Mouse (Mus musculus): Measurements from ENCODE around the gene Nup214. TPM values are rescaled to one million over a fixed set of nuclear protein-coding genes. Genes with fewer than 3 reads are reported as not detected.

Gene Nup214
- total RNA-seq, 1 experiment from 2014 or later = 59.1 TPM

DNA sequence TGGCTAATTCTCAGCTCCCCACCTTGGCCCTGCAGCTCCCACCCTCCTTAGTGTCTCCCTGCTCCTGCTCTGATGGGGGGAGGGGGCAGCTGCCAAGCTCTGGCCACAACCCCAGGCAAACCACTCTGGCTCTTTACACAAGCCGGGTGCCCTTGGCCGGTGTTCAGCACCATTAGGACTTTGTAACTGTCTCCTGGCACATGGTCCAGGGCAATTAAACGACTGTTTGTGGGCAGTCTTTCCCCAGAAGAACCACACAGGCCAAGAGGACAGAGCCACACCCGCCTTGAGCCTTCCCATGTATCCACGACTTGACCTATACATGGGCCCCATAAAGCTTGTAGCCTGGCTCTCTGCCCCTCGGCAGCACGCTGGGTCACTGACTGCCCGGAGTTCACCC lies 100.2 kb downstream of the Nup214 start:
- peak; percentile 72 for DNase-seq

DNA sequence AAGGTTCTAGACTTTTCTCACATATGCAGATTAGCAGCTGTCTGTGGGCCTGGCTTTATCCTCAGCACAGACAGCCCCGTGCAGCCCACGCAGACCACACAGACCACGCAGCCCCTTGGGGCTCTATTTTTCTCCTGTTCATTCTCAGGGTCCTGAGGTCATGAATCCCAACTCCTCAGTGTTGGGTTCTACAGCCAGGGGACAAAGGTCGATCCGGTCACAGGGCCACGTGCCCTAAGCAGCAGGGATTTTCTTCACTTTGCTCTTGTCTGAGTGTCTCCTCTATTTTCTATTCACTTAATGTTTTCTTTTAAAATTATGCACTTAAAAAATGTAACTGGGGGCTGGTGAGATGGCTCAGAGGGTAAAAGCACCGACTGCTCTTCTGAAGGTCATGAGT lies 101.1 kb downstream of the Nup214 start:
- no peak for DNase-seq

DNA sequence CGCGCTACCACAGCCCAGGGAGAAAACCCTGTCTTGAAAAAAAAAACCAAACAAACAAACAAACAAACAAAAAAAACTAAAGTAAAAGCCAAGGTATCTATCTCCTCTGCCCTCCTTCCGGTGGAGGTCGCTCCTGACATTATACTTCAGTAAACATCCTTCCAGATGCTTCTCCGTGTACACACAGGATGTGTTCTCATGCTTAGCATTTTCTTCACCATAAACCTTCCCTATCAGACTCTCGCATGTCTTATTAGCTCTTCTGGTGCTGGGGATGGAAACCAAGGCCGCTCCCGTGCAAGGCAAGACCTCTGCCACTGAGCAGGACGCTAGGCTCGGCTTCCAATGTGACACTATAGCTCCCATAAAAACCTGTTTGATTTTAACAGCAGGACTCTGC lies 103.5 kb downstream of the Nup214 start:
- no peak for DNase-seq

DNA sequence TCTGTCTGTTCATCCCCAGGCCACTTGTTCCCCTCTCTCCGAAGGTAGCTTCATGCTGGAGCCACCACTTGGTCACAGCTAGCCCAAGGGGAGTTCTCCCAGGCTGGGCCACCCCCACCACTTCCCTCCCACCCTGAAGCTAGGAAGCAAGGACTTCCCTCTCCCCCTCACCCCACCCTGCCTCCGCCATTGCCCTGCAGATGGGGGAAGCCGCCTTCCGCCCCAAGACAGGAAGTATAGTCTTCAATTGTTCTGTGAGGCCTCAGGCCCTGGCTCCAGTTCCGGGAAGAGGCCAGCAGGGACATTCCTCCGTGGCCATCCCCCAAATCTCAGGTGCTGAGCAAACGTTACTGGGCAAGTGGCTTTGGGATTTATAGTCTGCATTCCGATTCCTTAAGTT lies 104.3 kb downstream of the Nup214 start:
- DNase-seq = peak; percentile 69

DNA sequence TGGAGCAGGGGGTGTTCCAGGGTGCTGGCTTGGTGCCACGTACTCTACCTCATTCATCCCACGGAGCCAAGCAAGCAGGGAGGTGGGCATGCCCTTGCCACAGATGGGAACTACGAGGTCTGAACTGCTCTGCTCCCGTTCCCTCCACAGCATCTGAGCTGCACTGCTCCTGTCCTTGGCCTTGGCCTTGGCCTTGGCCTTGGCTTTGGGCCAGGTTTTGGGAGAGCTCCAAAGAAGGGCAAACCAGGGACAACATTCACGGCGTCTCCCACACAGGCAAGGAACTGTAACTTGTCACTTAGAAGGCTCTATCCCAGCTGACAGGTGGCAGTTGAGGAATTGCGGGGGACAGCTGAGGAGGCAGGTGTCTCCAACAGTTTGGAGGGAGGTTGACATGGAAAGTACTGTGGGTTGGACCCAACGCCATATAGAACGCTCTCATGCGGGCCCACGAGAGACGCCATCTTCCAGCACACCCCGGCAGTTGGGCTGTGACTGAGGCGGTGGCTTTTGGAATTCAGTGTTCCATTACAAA lies 105.0 kb downstream of the Nup214 start:
- DNase-seq = peak; percentile 77

DNA sequence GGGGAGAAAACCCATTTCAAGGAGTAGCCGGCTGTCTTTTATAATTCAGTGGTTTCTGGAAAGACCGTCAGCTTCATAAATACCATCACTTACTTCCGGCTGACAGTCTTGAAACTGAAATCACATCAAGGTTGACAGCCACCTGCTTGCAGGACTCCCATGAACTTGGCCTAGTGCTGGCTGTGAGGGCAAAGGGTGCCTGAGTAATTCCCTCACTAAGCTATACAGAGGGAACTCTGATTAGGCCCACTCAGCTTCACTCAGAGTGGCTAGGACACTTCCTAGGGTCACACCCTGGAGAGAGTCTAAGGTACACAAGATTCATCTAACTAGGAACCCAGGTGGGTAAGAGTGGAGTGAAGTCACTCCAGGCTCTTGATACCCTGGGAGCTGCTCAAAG lies 106.4 kb downstream of the Nup214 start:
- no peak for DNase-seq

DNA sequence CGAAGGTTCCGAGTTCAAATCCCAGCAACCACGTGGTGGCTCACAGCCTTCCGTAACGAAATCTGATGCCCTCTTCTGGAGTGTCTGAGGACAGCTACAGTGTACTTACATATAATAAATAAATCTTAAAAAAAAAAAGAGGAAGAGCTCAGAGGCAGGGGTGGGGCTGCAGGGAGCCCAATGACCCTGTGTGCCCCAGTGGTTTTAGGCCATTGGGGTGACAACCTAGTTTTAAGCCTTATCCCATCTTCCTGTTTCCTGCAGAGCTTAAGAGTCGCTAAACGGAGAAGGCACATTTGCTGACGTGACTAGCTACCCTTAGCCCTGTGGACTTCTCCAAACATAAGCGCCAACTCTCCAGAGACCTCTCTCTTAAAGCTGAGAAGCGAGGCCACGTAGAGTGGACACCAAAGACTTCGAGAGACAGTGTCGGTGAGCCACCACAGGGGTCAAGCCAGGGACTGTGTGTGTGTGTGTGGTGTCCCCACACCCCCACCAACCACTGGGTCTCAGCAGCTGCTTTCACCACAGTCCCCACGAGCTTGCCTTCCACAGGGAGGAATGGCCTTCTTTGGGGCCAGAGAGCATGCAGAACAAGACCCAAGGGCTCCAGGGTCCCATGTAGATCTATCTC lies 107.2 kb downstream of the Nup214 start:
- no peak for DNase-seq

DNA sequence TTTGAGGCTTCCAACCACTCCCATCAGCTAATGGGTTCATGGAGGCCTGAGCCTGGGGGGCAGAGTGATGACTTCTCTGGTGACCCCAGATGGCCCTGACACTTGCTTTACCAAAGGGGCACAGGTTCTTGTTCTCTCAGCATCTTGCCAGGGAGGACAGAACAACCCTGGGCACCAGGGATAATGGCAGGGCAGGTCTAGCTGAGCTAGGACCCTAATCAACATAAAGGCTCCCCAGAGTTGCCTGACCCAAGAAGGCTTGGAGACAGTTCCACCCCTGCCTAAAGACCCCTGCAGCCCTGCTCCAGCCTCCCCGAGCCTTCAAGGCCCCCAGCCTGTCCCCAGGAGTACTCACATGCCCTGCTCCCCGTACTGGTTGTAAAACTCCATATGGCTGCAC lies 108.0 kb downstream of the Nup214 start:
- no peak for DNase-seq

DNA sequence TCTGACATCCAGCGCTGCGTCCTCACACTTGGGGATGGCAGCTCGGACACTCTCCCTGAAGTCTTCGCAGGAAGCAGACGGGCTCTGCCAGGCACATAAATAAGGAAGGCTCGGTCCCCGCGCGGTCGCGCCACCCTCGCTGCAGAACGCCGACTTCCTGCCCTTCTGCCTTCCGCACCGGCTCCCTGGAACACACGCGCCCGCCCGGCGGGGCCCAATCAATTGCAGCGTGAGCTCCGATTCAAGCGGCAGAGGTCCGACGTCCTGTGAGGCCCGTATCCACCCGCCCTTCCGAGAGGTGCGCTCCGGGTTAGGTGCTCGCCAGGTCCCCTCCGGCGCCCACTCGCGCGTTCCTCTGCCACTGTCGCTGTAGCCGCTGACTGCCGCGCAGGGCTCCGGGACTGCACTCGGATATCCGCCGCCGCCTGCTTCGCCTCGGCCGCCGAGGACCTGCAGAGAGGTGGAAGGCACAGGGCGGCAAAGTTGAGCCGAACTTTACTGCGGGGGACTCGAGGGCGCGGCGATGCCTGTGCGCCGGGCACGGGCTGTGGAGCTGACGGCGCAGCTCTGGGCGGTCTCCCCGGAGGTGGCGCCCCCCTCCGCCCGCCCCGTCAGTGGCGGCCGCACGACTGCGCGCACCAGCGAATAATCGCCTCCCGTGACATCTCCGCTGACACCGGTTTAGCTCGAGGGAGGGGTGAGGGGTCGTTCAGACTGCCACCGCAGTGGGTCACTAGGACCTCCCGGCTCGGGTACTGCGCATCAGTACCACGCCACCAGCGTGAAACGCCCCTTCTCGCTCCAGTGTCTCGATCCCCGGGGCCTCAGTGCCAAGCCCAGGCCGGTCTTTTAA lies 109.1 kb downstream of the Nup214 start:
- peak; percentile 68 for DNase-seq

DNA sequence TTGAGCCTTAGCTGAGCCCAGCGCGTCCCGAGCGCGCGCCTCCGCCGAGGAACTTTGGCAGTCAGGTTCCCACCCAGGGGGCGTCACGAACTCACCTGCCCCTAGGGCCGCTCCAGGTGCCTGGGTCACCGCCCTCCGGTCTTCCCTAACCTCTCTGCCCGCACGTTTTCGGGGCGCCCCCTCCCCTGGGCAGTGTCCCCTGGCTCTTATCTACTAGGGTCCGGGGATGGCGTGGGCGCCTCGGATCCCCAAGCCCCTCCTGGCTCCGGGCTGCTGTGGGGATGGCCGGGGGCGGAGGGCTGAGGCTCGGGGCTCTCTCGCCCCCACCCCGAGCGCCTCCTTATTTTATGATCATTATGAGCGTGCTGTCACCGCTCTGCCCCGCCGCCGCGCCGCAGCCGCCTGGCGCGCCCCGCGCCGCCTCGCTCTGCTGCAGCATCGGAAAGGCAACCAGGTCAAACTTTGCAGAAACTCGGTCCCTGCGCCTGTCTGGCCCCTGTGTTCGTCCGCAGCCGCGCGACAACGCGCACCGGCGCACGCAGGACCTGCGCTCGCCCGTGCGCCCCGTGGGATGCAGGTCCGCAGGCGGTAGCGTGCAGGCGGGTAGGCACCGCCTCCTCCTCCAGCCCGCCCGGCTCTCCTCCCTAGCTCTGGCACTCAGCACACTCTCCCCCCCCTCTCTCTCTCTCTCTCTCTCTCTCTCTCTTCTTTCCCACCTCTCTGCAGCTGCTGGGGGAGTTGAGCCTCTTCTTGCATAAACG lies 110.1 kb downstream of the Nup214 start, which contains the start of gene Fam78a:
Fam78a (minus strand) TSS at position 747 of the 761 bp plus-strand sequence.
- DNase-seq = peak; percentile 43

DNA sequence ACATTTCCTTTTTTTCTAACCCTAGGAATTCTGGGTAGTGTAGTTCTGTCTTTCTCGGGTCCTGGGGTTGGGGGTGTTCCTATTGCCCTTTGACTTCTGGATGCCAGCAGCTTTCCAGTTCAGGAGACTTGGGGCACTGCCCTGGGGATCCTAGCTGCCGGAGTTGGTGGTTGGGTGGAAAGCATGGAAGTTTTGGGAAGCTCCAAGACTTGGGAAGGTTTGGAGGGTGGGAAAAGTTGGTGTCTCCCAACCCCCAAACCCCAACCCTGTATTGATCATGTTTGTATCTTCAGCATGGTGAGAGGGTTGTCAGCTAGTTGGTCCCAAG lies 110.6 kb downstream of the Nup214 start:
- DNase-seq = no peak

DNA sequence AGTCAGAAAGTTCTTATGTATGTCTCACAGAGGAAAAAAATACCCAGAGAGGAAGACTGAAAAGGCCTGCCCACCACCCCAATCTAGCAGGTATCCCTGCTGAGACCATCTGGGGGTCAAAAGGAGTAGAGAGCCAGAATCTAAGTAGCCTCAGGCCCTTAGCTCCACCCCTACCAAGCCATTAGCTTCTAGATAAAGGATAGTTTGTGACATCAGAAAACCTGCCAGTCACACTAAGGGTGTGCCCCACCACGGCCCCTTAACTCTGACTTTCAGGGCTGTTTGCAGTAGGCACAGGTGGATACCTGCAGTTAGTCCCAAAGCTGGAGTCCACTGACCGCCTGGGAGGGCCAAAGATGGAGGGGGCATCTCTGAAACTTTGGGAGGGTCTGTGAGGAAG lies 111.0 kb downstream of the Nup214 start:
- DNase-seq = no peak

DNA sequence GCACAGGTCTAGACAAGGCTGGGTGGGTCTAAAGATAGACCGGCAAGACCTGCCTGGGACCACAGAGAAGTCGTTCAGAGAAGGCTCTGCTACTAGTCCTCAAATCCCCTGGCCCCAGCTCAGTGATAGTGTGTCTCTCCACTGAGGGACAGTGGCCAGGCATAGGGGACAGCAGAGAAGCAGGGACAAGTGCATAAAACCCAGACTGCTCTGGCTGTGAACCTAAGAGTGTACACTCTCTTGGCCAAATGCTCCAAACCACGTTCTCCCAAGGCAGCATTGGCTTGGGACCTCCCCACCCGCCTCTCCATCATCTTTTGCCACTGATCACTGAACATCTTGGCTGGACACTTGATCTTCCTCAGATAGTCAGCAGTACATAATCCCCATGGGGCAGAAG lies 113.4 kb downstream of the Nup214 start:
- no peak for DNase-seq

DNA sequence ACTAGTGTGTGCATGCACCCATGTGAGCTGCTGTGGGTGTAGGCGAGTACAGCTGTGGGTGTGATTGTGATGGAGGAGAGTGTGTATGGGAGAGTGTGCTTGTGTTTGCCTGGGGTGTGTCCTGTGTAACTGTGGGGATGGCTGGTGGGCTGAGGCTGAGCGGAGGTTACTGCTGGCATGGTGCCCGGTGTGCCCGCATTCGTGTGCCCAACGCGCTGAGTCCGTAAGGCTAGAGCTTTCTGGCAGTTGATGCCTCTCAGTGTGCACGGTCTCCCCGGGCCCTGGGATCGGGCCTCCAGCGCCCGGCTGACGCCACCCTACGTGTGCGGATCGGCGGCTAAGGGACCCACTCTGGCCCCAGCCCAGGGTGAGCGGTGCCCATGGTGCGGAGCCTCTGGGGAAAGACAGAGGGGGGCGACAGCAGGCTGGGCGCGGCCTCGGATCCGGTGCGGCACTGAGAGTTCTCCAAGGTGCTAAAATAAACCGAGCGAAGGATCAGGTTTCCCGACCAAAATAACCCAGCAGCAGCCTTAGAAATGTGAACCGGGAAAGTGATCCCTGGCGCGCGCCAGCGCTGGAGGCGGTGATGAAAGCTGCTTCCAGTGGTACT lies 114.2 kb downstream of the Nup214 start:
- no peak for DNase-seq

DNA sequence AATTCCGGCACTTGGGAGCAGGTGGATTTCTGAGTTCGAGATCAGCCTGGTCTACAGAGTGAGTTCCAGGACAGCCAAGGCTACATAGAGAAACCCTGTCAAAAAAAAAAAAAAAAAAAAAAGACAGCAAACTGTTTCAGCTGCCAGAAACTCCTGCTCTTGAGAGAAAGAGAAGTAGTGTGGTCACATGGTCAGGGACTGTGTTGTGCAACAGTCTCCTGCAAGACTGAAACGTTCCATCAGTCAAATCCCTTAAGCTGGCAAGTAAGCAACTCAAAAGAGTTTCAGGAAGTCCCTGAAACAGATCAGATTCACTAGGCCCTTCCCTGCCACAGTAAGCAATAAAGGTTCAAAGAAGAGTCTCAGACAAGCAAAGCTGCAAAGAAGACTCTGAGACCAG lies 115.4 kb downstream of the Nup214 start:
- no peak for DNase-seq

DNA sequence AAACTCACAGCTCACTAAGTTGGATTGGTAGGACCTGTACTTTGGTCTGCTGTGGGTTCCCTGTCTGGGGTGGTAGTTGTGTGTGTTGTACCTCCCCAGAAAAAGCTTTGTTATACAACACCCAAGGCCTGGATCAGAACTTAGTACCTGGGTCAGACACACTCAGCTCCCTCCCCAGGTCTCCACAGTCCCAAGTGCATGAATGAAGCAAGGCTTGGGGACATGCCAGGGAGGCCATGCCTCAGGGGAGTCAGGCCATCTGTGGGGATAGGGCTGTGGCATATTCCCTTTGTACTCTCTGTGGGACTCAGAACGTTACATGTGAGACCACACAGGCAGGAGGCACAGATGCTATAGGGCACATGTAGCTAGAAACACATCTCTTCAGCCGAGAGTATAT lies 115.9 kb downstream of the Nup214 start:
- DNase-seq = no peak

DNA sequence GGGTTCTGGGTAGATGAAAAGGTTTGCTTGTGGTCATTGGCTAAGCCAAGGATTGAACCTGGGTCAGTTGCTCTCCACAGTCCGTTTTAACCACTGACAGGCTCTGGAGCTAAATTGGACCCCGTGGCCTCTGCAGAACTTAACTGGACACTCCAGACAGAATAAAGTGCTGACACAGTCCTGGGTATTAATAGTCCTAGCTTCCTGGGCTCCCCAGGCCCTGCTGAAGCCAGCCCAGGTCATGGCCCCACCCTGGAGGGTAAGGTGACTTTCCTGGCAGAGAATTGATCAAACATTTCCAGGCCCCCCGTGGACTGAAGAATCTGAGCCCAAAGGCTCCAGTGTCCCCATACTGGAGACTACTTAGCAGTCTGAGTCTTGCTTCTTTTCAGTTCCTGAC lies 117.7 kb downstream of the Nup214 start:
- no peak for DNase-seq

DNA sequence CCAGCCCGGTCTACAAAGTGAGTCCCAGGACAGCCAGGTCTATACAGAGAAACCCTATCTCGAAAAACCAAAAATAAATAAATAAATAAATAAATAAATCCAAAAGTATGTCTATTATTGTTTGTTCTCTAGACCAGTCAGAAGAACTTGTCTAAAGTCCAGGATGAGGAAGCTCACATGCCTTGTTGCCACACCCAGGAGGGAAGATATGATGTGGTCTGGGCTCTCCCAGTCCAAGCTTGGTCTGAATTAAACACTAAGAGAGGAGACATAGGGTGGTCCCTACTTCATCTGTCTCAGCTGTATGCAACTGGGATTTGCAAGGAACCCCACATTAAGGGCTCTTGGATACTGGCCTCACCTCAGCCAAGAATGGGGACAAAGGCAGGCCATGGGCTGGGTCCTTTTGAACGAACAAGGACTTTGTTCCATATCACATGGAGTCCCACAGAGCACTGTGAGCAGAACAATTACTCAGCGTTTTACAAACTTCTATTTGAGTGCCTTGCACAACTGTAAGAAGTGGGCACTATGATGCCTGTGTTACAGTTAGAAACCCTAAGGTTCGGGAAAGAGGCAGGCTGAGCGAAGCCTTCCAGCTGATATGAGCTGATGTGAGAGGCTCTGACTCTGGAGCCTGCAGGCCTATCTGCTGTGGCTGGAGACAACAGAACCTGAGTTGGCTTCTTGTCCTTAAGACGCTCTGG lies 119.9 kb downstream of the Nup214 start:
- DNase-seq = no peak

DNA sequence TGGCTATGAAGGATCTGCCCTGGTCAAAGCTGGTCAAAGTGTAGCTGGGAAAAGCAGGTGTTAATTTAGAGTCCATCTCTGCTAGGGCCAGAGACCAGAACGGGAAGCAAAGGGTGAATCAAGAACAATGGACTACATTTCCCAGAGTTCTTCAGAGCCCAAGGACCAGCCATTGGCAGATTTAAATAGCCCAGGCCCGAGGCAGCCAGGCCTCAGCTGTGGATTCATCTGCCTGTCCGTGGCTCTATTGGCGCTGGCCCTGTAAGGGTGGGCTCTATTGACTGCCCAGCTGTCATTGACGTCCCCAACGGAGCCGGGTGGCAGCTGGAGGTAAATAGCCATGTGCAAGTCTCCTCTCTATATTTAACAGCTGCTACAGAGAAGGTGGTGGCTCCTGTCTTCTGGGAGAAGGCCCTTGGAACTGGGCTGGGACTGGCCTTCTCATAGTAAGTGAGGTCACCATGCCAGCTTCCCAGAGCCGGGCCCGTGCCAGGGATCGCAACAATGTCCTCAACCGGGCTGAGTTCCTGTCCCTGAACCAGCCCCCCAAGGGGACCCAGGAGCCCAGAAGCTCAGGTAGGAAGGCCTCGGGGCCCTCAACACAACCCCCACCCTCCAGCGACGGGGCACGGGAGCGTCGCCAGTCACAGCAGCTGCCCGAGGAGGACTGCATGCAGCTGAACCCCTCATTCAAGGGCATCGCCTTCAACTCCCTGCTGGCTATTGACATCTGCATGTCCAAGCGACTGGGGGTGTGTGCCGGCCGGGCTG lies 121.3 kb downstream of the Nup214 start, which contains the start of gene Plpp7:
Plpp7 (plus strand) TSS at position 178 of the 771 bp plus-strand sequence.
- DNase-seq = peak; percentile 72

DNA sequence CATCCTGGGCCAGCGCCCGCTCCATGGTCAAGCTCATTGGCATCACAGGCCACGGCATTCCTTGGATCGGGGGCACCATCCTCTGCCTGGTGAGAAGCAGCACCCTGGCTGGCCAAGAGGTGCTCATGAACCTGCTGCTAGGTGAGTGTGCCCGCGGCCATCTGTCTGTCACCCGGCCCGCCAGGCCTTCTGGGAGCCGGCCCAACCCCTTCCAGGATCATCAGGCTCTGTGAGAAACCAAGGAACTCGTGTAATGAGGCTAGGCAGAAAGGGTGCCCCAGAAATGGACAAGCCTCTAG lies 121.8 kb downstream of the Nup214 start:
- no peak for DNase-seq

DNA sequence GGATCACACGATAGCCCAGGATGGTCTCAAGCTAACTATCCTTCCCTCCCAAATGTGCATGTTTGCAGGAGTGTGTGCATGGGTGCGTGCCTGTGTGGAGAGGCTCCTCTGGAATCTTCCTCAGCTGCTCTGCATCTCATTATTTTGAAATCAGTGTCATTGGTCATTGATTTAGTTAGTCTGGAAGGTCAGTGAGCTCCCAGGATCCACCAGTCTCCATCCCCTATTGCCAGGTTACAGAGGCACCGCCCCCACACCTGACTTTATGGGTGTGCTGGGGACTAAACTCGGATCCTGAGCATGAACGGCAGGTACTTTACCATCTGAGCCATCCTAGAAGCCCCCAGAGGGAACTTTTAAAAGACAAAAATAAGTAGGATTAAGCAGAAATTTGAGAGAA lies 128.7 kb downstream of the Nup214 start:
- no peak for DNase-seq
